Mouse (Mus musculus) ES-E14 (cell line): ENCODE measurements around the gene Nme7.

Experiments used
- CHD2 ChIP-seq: IDR thresholded peaks from 2 replicates; pipeline ENCODE4 v1.6.1; 2014; ENCODE audit warnings: mild to moderate bottlenecking, low read depth, low read length, inconsistent platforms
- HCFC1 ChIP-seq: IDR thresholded peaks from 2 replicates; pipeline ENCODE4 v1.6.1; 2012; ENCODE audit warnings: low read length, inconsistent platforms, borderline replicate concordance; ENCODE audit not compliant: insufficient read depth
- ZNF384 ChIP-seq: IDR thresholded peaks from 2 replicates; pipeline ENCODE4 v1.6.1; 2012; ENCODE audit warnings: low read depth, low read length, inconsistent platforms

DNA sequence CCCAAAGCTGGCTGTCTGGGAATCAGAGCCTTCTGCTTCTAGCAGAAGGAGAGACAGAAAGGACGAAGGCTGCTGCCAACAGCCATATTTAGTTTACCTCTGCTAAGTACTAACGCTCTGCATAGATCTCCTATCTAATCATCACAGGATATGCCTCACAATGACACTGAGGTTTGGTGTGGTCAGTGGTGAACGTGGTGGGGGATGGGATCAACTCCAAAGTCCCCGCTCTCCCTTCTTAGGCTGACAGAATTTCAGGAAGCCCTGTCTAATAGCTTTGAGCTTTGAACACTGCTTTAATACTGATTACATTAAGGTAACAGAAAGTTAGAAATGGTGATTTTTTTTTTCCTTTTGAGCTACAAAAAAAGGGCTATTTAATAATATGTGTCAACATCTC is 146.3 kb downstream of the Nme7 start:
- TF ChIP-seq HCFC1 (no peak), CHD2 (no peak), ZNF384 (no peak)
